In genomic region chrX:101085211-101085610, GRCm38 (mm10) we compare ENCODE assay signal across 11 mouse cellular contexts. TPM values are rescaled to one million over a fixed set of nuclear protein-coding genes. Genes with fewer than 3 reads are reported as not detected.
DNase-seq lines count a peak whose midpoint lies in the region; ATAC-seq and TF ChIP-seq lines count a peak whose summit lies in the region.
"Not testable (repeated sequence)": the region's sequence is repeated elsewhere in the genome, so short reads cannot be mapped to it uniquely, and the experiment has no call there.
"Had no signal": no experiment of that assay in that cellular context is flagged by ENCODE, and none has a peak within 500 bp of the region (broad histone marks: within the 10 kb centered on the region; RNA-seq: fewer than 3 reads in every experiment).

No protein-coding gene starts in this region.

- H3K4me3 ChIP-seq in embryonic fibroblast, embryonic 13.5 days (ENCODE audit: insufficient read depth, low read length), result peak overlapping the region; percentile 39
- H3K4me3 ChIP-seq in heart, embryonic 12.5 days, result peak overlapping the region; percentile 44
- H3K4me3 ChIP-seq in hindbrain, embryonic 16.5 days (ENCODE audit: low read length), result peak overlapping the region; percentile 38
- H3K4me3 ChIP-seq in limb, embryonic 10.5 days, result peak overlapping the region; percentile 44
- 0 out of 2 replicates have a peak overlapping the region, but pooled peaks have one; percentile 17 for H3K4me3 ChIP-seq in liver, postnatal 0 days (ENCODE audit: low read depth, low read length)
- peak overlapping the region; percentile 34 for H3K4me3 ChIP-seq in midbrain, postnatal 0 days (ENCODE audit: low read depth, low read length)
- not testable (repeated sequence) for H3K4me3 ChIP-seq in stomach, postnatal 0 days (ENCODE audit: low read depth, low read length)

- TF ChIP-seq CTCF in embryonic fibroblast, embryonic 13.5 days (IDR thresholded peaks at IDR 0.05; ENCODE audit: borderline replicate concordance, insufficient read depth, low read length); liver, postnatal 0 days (IDR thresholded peaks at IDR 0.05; ENCODE audit: low read depth); midbrain, postnatal 0 days (IDR thresholded peaks at IDR 0.05); stomach, postnatal 0 days (IDR thresholded peaks at IDR 0.05; ENCODE audit: low read depth): not testable (repeated sequence)

- not testable (repeated sequence) for H3K27ac ChIP-seq in embryonic fibroblast, embryonic 13.5 days (ENCODE audit: insufficient read depth, low read length); heart, embryonic 12.5 days (ENCODE audit: poor library complexity, severe bottlenecking); hindbrain, embryonic 16.5 days (ENCODE audit: low read depth, low read length); limb, embryonic 10.5 days; liver, postnatal 0 days (ENCODE audit: low read depth); midbrain, postnatal 0 days (ENCODE audit: low read depth, low read length); stomach, postnatal 0 days (replicated peaks)

- not testable (repeated sequence) for H3K9ac ChIP-seq in heart, embryonic 12.5 days; hindbrain, embryonic 16.5 days (ENCODE audit: low read depth, low read length); liver, postnatal 0 days (replicated peaks); midbrain, postnatal 0 days (replicated peaks; ENCODE audit: low read length, poor library complexity, severe bottlenecking); stomach, postnatal 0 days (ENCODE audit: low read length)

- not testable (repeated sequence) for TF ChIP-seq POLR2A in embryonic fibroblast, embryonic 13.5 days (IDR thresholded peaks at IDR 0.05; ENCODE audit: low read depth, low read length)

- not testable (repeated sequence) for H3K36me3 ChIP-seq in heart, embryonic 12.5 days; hindbrain, embryonic 16.5 days (ENCODE audit: control insufficient read depth, insufficient read depth, low read length); limb, embryonic 10.5 days; liver, postnatal 0 days (replicated peaks; ENCODE audit: insufficient read depth, low read length); midbrain, postnatal 0 days (ENCODE audit: insufficient read depth, low read length); stomach, postnatal 0 days (ENCODE audit: control insufficient read depth, insufficient read depth, low read length)

- H3K27me3 ChIP-seq in heart, embryonic 12.5 days (replicated peaks), result peaks cover 31% of the 10 kb centered on the region
- not testable (repeated sequence) for H3K27me3 ChIP-seq in hindbrain, embryonic 16.5 days (replicated peaks; ENCODE audit: control insufficient read depth, insufficient read depth, low read length); midbrain, postnatal 0 days (ENCODE audit: insufficient read depth, low read length); stomach, postnatal 0 days (ENCODE audit: control insufficient read depth, insufficient read depth, low read length)
- H3K27me3 ChIP-seq in limb, embryonic 10.5 days (ENCODE audit: low read depth, poor library complexity, severe bottlenecking), result peaks cover 73% of the 10 kb centered on the region
- peaks cover 14% of the 10 kb centered on the region; the same call in 1 of the 2 replicates for H3K27me3 ChIP-seq in liver, postnatal 0 days (ENCODE audit: insufficient read depth, low read length)

- WGBS in heart, embryonic 12.5 days, result 19% methylated on average over 9 of the region's 9 CpGs
- WGBS in hindbrain, embryonic 16.5 days, result 19% methylated on average over 7 of the region's 9 CpGs
- WGBS in limb, embryonic 10.5 days, result 18% methylated on average over 9 of the region's 9 CpGs
- WGBS in liver, postnatal 0 days (ENCODE audit: insufficient replicate concordance), result 17% methylated on average over 6 of the region's 9 CpGs
- 25% methylated on average over 6 of the region's 9 CpGs for WGBS in midbrain, postnatal 0 days
- WGBS in stomach, postnatal 0 days, result 14% methylated on average over 5 of the region's 9 CpGs

- not testable (repeated sequence) for H3K9me3 ChIP-seq in heart, embryonic 12.5 days (replicated peaks); hindbrain, embryonic 16.5 days (ENCODE audit: control insufficient read depth, low read length); limb, embryonic 10.5 days (replicated peaks); liver, postnatal 0 days (ENCODE audit: low read length); midbrain, postnatal 0 days (ENCODE audit: low read length); stomach, postnatal 0 days (ENCODE audit: control insufficient read depth, low read length)

- peak; percentile 9 for DNase-seq in brain, adult 2 months (ENCODE audit: low read depth, low spot score)
- not testable (repeated sequence) for DNase-seq in limb, embryonic 10.5 days (ENCODE audit: low spot score); liver, postnatal 0 days; midbrain, postnatal 0 days (ENCODE audit: low spot score); stomach, postnatal 0 days (ENCODE audit: low spot score)

- not testable (repeated sequence) for TF ChIP-seq EP300 in liver, postnatal 0 days (IDR thresholded peaks at IDR 0.05; ENCODE audit: low read depth); stomach, postnatal 0 days (optimal IDR thresholded peaks at IDR 0.05)

- peak overlapping the region; percentile 82 for H3K4me2 ChIP-seq in heart, embryonic 12.5 days
- H3K4me2 ChIP-seq in hindbrain, embryonic 16.5 days (ENCODE audit: low read length), result peak overlapping the region; percentile 69
- peak overlapping the region; percentile 57 for H3K4me2 ChIP-seq in liver, postnatal 0 days (ENCODE audit: low read depth, low read length)
- H3K4me2 ChIP-seq in midbrain, postnatal 0 days (ENCODE audit: low read depth, low read length, poor library complexity, severe bottlenecking), result peak overlapping the region; percentile 55
- H3K4me2 ChIP-seq in stomach, postnatal 0 days (replicated peaks; ENCODE audit: low read depth), result peak overlapping the region; percentile 43

- ATAC-seq in heart, embryonic 12.5 days (ENCODE audit: insufficient number of reproducible peaks, low FRiP score); liver, postnatal 0 days; midbrain, postnatal 0 days (ENCODE audit: low FRiP score); stomach, postnatal 0 days (ENCODE audit: low FRiP score, low TSS enrichment): not testable (repeated sequence)
- peak; percentile 69; the same call in 1 of the 2 replicates for ATAC-seq in hindbrain, embryonic 16.5 days

- H3K4me1 ChIP-seq in embryonic fibroblast, embryonic 13.5 days (ENCODE audit: control insufficient read depth, insufficient read depth, low read length); heart, embryonic 12.5 days (replicated peaks); hindbrain, embryonic 16.5 days (ENCODE audit: control insufficient read depth, insufficient read depth, low read depth, low read length); limb, embryonic 10.5 days; liver, postnatal 0 days (ENCODE audit: insufficient read depth); midbrain, postnatal 0 days (ENCODE audit: insufficient read depth, low read length); stomach, postnatal 0 days (replicated peaks; ENCODE audit: control insufficient read depth, insufficient read depth): not testable (repeated sequence)

RNA-seq across cellular contexts. Expression of gene Slc7a3, which starts 0.6 kb away (rescaled TPM):
- 27.7 and 49.1 TPM in 2 replicates for polyA plus RNA-seq in embryonic fibroblast, embryonic 13.5 days (2011; ENCODE audit: insufficient read length, low read depth, missing spikeins)
- polyA plus RNA-seq in heart, embryonic 12.5 days (2016; fragmentation: Nextera tagmentation; extraction: Ambion mirVana), result 0.24 and 0.71 TPM in 2 replicates
- polyA plus RNA-seq in hindbrain, embryonic 16.5 days (2015; fragmentation: Nextera tagmentation; extraction: Ambion mirVana), result 10.2 and 13.4 TPM in 2 replicates
- 0.65 and 1.1 TPM in 2 replicates for polyA plus RNA-seq in limb, embryonic 10.5 days (2016; fragmentation: Nextera tagmentation; extraction: Ambion mirVana)
- 0.13 and 0.28 TPM in 2 replicates for polyA plus RNA-seq in liver, postnatal 0 days (2015; fragmentation: Nextera tagmentation; extraction: Ambion mirVana)
- 30.8 and 33.2 TPM in 2 replicates for total RNA-seq in midbrain, postnatal 0 days (2014; rRNA removed)
- polyA plus RNA-seq in midbrain, postnatal 0 days (2015; fragmentation: Nextera tagmentation; extraction: Ambion mirVana), result 31.6 and 31.8 TPM in 2 replicates
- polyA plus RNA-seq in stomach, postnatal 0 days (2015; fragmentation: Nextera tagmentation; extraction: Ambion mirVana), result 1.8 and 2.1 TPM in 2 replicates
- total RNA-seq: monocyte, adult 5-6 weeks had no signal

RNA-seq across cellular contexts. Expression of gene Tex11, which starts 25.7 kb away (rescaled TPM):
- polyA plus RNA-seq in embryonic fibroblast, embryonic 13.5 days (2011; ENCODE audit: insufficient read length, low read depth, missing spikeins), result not detected in 2 replicates
- 0.23 and 0.29 TPM in 2 replicates for polyA plus RNA-seq in heart, embryonic 12.5 days (2016; fragmentation: Nextera tagmentation; extraction: Ambion mirVana)
- polyA plus RNA-seq in hindbrain, embryonic 16.5 days (2015; fragmentation: Nextera tagmentation; extraction: Ambion mirVana), result 0.11 TPM in 1 of 2 replicates, not detected in the other
- polyA plus RNA-seq in limb, embryonic 10.5 days (2016; fragmentation: Nextera tagmentation; extraction: Ambion mirVana), result 0.04 and 0.05 TPM in 2 replicates
- polyA plus RNA-seq in liver, postnatal 0 days (2015; fragmentation: Nextera tagmentation; extraction: Ambion mirVana), result 0.06 TPM in 1 of 2 replicates, not detected in the other
- not detected in 2 replicates for total RNA-seq in midbrain, postnatal 0 days (2014; rRNA removed)
- 0.10 and 0.12 TPM in 2 replicates for polyA plus RNA-seq in midbrain, postnatal 0 days (2015; fragmentation: Nextera tagmentation; extraction: Ambion mirVana)
- polyA plus RNA-seq in stomach, postnatal 0 days (2015; fragmentation: Nextera tagmentation; extraction: Ambion mirVana), result 0.08 TPM in 2 replicates
- total RNA-seq: monocyte, adult 5-6 weeks had no signal
- polyA plus RNA-seq: CD4-positive, CD25-positive, alpha-beta regulatory T cell, adult 4 months; large intestine, adult 2 months had no signal
